Mouse (Mus musculus) monocyte, adult 5-6 weeks (primary cell): ENCODE data around the gene Bmp2k. TPM values are rescaled to one million over a fixed set of nuclear protein-coding genes. Genes with fewer than 3 reads are reported as not detected.
"Not testable (repeated sequence)": the region's sequence is repeated elsewhere in the genome, so short reads cannot be mapped to it uniquely, and the experiment has no call there.

ENCODE experiments used
- ATAC-seq: fragments of 153-309, 156-312 bp; replicated peaks from 2 replicates; pipeline ENCODE4 v1.8.0; 2017; ENCODE audit warnings: mild to moderate bottlenecking; ENCODE audit not compliant: low TSS enrichment, insufficient number of reproducible peaks, severe bottlenecking, poor library complexity, low FRiP score
- total RNA-seq: library from RNA; stranded (forward); fragments of 200-1000, 200-491, 200-594 nt; gene quantifications from 3 replicates; pipeline ENCODE4 v1.2.3, GENCODE M21; 2017

Bmp2k gene
- total RNA-seq, 1 experiment from 2014 or later: 26.8 TPM

DNA sequence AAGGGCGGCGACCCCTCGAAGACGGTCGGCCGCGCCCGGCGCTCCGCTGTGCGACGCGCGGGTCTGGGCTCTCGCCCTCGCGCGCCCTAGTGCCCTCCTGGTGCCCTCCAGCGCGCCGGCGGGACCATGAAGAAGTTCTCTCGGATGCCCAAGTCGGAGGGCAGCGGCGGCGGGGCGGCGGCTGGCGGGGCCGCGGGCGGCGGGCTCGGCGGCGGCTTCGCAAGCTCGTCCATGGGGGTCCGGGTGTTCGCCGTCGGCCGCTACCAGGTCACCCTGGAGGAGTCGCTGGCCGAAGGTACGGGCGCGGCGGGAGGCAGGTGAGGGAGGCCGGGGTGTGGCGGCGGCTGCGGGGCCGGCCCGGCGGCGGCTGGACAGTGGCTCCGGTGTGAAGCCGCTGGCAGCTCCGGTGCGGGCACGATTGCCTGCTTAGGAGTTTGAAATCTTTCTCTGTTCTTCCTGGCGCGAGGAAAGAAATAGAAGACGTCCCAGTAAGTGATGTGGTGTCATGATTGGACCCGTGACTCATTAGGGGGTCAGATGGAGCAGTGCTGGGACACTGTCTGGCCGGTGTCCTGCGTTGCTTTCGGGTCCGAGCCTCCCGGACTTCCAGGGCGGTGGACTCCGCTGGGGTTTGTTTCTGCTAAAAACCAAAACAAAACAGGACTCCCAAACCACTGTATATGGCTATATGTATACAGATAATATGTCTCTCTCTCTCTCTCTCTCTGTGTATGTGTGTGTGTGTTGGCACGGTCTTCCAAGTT lies 495 bp downstream of the Bmp2k start:
- no peak for ATAC-seq

DNA sequence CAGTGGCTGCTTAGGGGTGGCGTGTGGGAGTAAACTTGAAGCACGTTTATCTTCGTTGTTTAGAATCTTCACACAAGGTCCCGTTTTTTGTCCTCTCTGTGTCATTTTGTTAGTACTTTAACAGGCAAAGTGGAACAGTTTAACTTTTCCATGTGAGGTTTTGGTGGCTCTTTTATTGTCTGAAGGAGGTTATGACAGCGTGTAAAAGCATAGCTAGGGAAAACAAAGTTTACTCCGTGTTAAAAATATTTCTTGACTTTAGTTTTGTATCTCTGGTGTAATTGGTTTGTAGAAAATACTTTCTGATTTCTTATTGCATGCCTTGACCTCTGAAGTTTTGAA lies 1.0 kb downstream of the Bmp2k start:
- no peak for ATAC-seq

DNA sequence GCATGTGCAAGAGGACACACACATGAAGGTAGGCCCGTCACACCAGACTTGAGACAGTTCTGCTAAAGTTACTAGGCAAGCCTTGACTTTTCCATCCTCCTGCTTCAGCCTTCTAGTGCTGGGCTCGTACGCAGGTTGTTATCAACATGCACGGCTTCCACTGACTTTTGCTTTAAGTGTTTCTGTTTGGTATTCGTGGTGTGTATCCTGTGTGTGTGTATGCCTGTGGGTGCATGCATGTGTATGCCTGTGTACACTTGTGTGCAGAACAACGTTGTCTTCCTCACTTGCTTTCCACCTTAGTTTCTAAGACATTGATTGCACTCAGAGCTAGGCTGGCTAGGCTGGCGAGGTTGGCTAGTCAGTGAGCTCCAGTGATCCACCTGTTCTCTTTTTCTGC lies 2.1 kb downstream of the Bmp2k start:
- no peak for ATAC-seq

DNA sequence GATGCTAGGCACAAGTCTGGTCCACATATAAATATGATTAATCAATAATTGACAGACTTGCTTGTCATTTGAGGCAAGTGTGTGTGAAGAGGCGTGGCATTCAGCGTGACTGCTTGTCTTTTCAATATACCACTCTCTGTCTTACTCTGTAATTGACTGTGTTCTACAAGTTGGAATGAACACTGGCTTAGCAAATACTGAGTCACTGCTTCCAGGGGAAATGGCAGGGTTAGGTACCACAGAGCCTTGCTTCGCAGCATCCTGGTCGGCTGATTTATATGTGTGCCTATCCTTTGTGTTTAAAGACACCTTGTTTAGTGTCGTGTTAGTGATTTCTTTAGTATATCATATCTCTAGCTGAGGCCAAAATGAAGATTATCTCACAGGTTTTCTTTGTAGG lies 3.0 kb downstream of the Bmp2k start:
- ATAC-seq: no peak

DNA sequence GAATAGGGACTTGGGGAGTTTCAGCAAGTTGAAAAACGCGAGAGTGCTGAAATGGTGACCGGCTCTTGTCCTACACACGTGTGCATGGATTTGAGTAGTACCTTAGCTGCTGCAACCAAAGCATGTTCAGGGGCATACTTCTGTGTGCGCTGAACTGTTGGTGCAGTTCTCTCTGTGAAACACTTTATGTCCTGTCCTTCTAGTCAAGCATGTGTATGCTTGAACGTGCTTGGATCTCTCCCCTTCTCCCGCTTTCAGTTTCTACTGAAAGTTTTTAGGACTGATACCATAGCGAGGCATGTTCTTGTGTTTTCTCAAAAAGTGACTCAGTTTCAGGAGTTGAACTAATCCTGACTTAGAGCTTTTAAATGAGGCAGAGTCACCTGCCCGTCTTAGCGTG lies 3.7 kb downstream of the Bmp2k start:
- no peak for ATAC-seq

DNA sequence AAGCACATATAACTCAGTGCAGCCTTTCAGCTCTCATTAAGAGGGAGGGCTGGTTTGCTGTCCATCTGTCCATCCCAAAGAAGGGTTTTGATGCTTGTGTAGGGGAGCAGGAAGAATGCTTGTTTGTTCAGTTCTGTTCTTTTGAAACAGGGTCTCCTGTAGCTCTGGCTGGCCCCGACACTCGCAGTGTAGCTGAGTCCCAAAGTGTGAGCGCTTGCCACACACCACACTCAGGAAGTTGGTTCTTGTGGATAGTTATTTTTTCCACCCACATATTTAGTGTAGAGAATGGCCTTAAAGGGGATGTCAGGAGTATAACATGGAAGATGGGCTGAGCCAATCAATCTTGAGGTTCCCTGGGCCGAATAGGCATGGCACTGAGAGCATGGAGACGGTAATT lies 4.1 kb downstream of the Bmp2k start:
- ATAC-seq: no peak

DNA sequence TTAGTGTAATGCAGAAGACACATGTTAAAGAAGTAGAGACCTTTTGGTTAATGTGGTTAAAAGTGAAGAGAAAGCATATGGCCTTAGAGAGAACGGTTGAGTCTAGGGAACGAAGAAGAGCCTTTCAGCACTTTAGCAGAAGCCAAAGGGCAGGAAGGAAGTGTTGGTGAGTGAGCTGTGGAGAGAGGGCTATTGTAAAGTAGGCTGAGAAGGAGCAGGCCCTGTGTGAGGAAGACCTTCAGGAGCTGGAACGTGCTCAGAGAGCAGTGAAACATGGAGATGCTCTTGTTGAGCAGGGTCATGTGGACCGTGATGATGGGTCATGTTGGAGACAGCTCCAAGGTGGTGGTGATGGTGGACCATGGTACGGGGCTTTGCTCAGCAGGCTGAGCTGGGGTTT lies 4.8 kb downstream of the Bmp2k start:
- ATAC-seq: no peak

DNA sequence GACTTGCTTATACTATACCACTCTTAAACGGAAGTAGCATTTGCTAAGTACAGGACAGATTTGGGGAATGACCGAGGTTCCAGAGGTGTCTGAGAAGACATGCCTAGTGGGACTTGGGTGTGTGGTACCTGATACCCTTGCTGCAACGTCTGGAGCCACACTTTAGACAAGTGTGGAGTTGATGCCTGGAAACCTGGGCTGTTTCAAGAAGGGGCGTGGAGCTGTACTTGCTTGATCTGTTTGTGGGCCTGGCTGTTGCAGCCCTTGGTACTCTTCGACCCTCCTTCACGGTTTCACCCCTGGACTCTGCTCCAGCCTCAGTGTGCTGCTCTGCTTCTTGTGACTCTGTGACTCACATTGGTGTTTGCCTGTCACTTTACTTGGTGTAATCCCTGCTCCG lies 5.4 kb downstream of the Bmp2k start:
- ATAC-seq: 0 out of 2 replicates have a peak, but pooled peaks have one; percentile 4

DNA sequence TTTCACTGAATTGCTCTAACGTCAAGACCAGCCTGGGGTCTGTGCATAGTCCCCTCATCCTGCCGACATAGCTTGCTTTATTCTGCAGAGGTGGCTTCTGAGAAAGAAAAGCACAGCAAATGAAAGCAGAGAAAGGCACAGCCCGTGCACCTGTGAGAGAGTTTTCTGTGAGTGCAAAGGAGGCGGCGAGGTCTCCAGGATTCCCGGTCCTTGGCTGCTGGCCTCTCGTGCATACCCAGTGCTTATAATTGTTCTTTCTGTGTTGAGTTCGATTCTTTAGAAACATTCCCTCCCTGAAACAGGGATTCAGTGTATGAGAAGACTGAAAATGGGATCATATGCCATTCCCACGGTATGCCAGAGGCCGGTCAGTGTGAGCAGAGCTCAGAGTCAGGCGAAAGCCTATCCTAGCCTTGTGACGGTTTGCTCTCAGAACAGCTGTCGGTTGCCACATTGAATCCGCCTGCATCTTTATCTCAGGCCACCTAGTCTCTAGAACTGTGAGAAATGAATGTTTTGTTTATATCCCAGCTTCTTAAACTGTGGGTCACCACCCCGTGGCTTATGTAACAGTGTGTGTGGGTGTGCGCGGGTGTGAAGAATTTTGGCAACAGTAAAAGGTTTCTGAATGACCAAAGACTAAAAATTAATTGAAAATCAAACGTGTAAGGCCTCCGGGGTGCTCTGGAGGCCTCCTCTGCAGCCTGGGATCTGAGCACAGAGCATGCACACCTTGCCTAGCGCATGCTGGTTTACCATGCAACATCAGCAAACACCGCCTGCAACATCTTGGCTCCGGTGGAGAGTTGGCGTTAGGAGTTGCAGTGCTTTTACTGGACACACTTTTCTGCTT lies 6.9 kb downstream of the Bmp2k start:
- ATAC-seq: no peak

DNA sequence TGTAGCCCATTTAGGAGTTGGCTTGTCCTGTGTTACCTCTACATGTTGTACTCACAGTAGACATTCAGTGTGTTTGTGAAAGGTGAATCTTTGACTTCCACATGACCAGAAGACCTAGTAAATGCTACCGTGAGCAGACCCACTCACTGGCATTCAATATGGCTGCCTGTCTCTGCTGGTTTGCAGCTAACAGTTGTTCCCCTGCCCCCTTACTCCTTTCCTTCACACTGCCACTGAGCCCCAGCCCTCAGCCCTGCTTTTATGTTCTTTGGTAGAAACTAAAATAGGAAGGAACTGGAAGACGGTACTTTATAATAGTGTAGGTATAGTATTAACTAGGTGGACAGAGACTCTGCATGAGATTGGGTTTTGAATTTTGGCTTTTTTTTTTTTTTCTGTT lies 8.4 kb downstream of the Bmp2k start:
- ATAC-seq: no peak

DNA sequence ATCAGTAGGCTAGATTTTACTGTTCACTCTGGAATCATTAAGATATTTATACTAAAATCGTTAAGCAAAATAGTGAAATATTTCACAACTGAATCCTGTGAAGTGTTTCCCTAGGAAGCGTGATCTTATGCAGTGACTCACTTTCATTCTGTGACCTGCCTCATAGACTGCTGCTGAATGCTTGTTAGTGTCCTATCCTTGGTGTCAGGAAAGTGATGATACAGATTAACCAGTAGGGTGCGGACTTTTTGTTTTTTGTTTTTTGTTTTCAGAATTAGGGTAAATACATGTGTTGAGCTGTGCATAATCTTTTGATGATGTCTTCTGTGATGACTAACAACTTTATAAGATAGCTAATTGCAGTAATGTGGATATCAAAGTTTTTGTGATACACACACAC lies 9.4 kb downstream of the Bmp2k start:
- no peak for ATAC-seq

DNA sequence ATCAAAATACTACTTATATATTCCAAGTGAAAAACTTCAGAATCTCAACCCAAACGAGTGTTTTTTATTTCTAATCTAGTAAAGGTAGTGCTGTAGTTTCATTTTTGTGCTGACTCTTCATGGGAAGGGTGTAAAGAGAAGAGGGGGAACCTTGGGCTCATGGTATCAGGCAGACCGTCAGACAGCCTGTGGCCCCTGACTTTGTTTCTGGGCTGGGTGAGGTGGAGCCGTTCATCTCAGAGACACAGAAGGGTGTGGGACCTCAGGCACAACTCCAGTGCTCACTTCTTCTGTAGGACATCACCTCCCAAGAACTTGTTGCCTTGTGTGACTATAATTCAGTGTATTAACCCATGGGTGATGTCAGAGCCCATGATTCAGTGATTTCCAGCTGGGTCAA lies 10.0 kb downstream of the Bmp2k start:
- no peak for ATAC-seq

DNA sequence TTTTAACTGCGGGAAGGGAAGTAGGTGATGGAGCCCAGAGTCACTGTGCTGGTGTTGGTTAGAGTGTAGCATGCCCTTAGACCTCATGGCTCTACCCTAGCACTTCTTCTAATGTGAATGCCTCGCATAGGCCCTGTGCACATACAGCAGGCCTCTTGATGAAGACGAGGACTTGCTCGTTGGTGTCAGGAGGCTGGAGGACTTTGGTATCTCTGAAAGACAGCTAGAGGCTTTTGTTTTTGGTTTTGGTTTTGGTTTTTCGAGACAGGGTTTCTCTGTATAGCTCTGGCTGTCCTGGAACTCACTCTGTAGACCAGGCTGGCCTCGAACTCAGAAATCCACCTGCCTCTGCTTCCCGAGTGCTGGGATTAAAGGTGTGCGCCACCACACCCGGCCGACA lies 11.7 kb downstream of the Bmp2k start:
- ATAC-seq: not testable (repeated sequence)

DNA sequence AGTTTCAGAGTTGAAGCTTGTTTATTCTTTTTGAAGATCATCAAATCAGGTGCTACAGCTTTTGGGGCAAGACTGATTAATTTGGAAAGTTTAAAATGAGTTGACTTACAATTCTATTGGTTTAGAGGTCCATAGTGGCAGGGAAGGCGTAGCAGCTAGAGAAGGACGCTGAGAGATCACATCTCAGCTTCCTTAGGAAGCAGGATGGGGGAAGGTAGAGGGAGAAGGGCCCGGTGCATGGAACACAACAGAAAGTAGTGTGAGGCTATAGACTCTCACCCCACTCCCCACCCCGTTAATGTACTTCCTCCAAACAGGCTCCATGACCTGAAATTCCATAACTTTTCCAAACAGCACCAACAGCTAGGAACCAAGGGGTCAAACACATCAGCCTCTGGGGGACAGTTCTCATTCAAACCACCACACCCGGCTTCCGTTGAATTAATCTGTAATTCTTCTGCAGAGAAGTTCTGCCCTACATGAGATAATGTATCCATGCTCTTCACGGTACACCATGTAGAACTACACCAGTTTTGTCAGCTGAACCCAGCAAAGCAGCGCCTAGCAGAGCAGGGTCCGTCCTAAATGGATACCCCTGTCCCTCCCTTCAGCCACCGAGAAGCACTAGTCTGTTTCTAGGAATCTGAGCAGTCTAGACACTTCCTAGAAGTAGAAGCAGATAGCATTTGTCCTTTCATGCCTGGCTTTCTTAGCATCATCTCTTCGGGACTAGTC lies 12.3 kb downstream of the Bmp2k start:
- no peak for ATAC-seq

DNA sequence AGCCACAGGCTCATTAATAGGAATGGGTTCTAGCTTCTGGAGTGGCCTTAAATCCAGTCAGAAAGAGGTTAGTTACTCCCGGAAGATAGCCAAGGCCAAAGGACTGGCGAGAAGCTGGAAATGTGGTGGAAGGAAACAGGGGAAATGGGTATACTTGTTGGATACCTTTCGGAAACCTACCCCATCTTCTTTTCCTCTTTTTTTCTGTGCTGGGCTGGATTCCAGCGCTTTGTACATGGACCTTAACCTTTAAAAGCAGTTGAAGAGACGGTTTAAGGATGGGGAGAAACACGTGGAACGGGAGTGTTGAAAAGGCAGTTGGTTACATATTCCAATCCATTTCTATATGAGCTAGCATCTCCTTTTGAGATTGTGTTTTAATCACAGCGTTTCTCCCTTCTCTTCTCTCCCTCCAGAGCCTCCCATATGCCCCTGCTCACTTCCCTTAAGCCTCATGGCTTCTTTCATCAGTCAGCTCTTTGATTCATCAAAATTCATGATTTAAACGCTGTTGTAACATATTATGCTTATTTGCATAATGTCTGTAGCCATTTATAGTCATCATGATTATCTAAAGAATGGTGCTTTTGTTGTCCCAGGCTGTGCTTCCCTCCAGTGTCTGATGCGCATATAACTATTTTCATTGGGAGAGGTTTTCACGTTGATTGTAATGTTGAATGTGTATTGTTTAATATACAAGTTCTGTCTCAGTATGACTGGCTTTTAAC lies 18.5 kb downstream of the Bmp2k start:
- ATAC-seq: no peak

DNA sequence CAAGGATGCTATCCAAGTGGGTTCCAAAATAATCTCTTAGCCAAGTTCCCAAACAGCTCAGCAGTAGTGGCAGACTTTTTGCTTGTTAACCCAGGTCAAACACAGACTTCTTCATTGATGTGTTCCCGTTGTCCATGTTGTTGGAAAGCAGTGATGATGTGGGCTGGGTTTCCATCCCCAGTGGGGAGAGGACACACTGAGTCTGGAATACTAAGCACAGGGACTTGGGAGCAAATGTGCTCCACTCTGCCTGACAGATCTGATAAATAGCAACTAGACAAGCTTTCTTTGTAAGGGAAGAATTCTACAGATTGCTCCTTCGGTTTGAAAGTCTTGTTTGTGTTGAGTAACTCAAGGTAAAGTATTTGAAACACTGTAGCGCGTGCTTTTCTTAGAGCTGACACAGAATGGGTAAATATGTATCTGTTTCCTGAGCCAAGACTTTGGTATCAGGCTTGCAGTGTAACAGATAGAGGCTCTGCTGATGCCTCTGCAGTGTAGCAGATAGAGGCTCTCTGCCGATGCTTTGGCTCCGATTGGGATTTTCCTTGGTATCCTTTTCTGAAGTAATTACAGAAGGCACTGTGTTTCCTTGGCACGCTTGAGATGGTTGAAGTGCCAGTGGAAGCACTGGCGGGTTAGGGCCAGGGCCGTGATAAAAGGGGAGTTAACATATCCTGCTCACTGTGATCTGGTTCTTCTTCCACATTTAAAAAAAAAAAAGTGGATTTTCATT lies 19.5 kb downstream of the Bmp2k start:
- no peak for ATAC-seq

DNA sequence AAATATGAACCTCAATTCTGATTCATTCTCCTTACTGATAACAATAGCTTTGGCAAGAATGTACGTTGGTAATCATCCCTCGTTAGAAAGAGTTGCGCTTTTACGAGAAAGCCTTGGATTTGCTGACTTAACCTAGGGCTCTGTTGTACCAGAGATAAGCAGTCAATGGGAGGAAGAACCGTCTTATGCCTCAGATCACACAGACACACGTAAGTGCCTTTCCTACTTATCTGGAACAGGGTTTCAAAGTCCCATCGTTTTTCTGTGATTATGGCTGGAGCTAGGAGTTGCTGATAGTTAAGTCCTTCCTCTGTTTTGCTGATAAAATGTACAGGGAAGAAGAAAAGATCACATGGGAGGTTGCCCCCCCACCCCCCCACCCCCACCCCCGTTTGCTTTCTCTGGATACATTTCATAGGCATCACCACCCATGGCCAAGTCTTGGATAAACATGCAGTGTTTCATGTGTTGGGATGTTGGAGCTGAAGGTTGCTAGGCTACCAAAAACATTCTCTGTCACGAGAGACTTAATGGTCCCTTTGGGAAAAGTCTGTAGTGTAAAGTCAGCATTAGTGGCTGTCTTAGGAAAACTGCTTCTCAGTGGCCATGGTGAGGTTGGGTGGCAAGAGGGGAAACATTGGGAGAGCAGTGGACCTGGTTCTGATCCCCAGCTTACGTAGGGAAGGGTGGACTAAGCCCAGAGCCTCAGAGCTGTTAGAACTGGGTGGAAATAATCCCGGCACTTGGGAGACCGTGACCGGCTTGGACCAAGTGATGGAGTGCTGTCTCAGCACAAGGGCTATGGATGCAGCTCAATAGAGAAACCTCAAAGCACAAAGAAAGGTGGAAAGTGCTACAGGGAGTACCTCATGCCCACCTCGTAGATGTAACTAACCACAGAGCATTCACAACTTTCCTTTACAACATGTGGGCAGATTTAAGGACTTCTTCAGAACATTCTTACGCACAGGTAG lies 25.1 kb downstream of the Bmp2k start:
- ATAC-seq: no peak
